Mouse (Mus musculus): ENCODE results near the gene Acot8.

Gene Acot8

GRCm38 (mm10) chr2:164783926-164784581 lies 20.6 kb downstream of the Acot8 start:
- in situ Hi-C loops (cut with MseI, MboI), result no loop called here

- in situ Hi-C loops (cut with MseI, MboI), result no loop called here
These were observed 22.8 kb downstream of the Acot8 start for GRCm38 (mm10) chr2:164781876-164782275.

GRCm38 (mm10) chr2:164779481-164780086 lies 25.1 kb downstream of the Acot8 start, which contains the start of gene Tnnc2:
Tnnc2 (minus strand) TSS chr2:164779967.
- in situ Hi-C loops (cut with MseI, MboI), result no loop called here

- in situ Hi-C loops (cut with MseI, MboI), result no loop called here
These were observed 25.9 kb downstream of the Acot8 start for GRCm38 (mm10) chr2:164778809-164779208.

GRCm38 (mm10) chr2:164778015-164778287 lies 26.7 kb downstream of the Acot8 start:
- in situ Hi-C loops (cut with MseI, MboI), result no loop called here

- in situ Hi-C loops (cut with MseI, MboI), result no loop called here
These were observed 27.3 kb downstream of the Acot8 start for GRCm38 (mm10) chr2:164777246-164778014.

- in situ Hi-C loops (cut with MseI, MboI), result no loop called here
These were observed 27.9 kb downstream of the Acot8 start for GRCm38 (mm10) chr2:164776801-164777200.

- in situ Hi-C loops (cut with MseI, MboI), result no loop called here
These were observed 28.6 kb downstream of the Acot8 start for GRCm38 (mm10) chr2:164776130-164776529.

GRCm38 (mm10) chr2:164773989-164774364 lies 30.7 kb downstream of the Acot8 start:
- in situ Hi-C loops (cut with MseI, MboI), result no loop called here

- in situ Hi-C loops (cut with MseI, MboI), result no loop called here
These were observed 31.3 kb downstream of the Acot8 start for GRCm38 (mm10) chr2:164773229-164773988.

- in situ Hi-C loops (cut with MseI, MboI), result no loop called here
These were observed 33.6 kb downstream of the Acot8 start for GRCm38 (mm10) chr2:164771123-164771522.

GRCm38 (mm10) chr2:164770279-164770678 lies 34.4 kb downstream of the Acot8 start:
- in situ Hi-C loops (cut with MseI, MboI), result no loop called here

GRCm38 (mm10) chr2:164769258-164770037 lies 35.2 kb downstream of the Acot8 start, which contains the start of gene Ube2c:
Ube2c (plus strand) TSS chr2:164769898.
- in situ Hi-C loops (cut with MseI, MboI), result no loop called here

GRCm38 (mm10) chr2:164767812-164768540 lies 36.7 kb downstream of the Acot8 start:
- in situ Hi-C loops (cut with MseI, MboI), result no loop called here

- in situ Hi-C loops (cut with MseI, MboI), result no loop called here
These were observed 38.8 kb downstream of the Acot8 start for GRCm38 (mm10) chr2:164765841-164766240.

GRCm38 (mm10) chr2:164762593-164762992 lies 42.1 kb downstream of the Acot8 start:
- in situ Hi-C loops (cut with MseI, MboI), result no loop called here

- in situ Hi-C loops (cut with MseI, MboI), result no loop called here
These were observed 42.7 kb downstream of the Acot8 start for GRCm38 (mm10) chr2:164761971-164762370.

- in situ Hi-C loops (cut with MseI, MboI), result no loop called here
These were observed 43.2 kb downstream of the Acot8 start for GRCm38 (mm10) chr2:164761502-164761901.

- in situ Hi-C loops (cut with MseI, MboI), result no loop called here
These were observed 44.4 kb downstream of the Acot8 start for GRCm38 (mm10) chr2:164760059-164760833.

- in situ Hi-C loops (cut with MseI, MboI), result no loop called here
These were observed 46.0 kb downstream of the Acot8 start for GRCm38 (mm10) chr2:164758692-164759091.
